Mouse (Mus musculus): ENCODE data around the gene Plcd3. TPM values are rescaled to one million over a fixed set of nuclear protein-coding genes. Genes with fewer than 3 reads are reported as not detected.

The Plcd3 gene
- total RNA-seq (2012; rRNA removed), result 24.3 and 27.4 TPM in 2 replicates
- 6.3 and 7.1 TPM in 2 replicates for total RNA-seq (2014; rRNA removed)
- 9.7 and 11.3 TPM in 2 replicates for polyA plus RNA-seq (2012; ENCODE audit: insufficient read length, low read depth)

DNA sequence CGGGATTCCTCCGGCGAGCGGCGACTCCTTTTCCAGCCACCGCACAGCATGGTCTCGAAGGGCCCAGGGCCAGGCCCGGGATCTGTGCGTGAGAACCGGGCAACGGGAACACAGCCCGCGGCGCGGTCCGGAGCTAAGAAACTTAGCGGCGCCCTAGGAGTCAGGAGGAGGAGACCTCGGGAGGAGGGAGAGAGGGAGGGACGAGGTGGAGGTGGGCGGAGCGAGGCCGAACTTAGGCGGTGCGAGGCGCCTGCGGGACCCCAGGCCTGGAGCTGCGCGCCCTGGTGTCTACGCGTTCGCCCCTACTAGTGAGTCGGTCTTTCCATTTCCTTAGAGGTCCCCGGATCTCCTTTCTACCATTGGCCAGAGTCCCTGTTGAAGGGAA, at the start of gene Plcd3, which contains the start of gene Acbd4:
TSS of gene Plcd3 (minus strand) at position 178 of the 385 bp plus-strand sequence.
TSS of gene Acbd4 (plus strand) at position 202 of the 385 bp plus-strand sequence.
- in situ Hi-C loops (cut with MboI; ENCODE audit: low pct_ligation_motif_present, low pct_unique_long_range_greater_than_20kb, low sequenced_read_pairs) (loop anchor here (5.0 kb wide), 2 partner anchors 56 to 226 kb away; no protein-coding TSS in a partner anchor), dilution Hi-C loops (cut with MboI; ENCODE audit: extremely low pct_ligation_motif_present, extremely low pct_unique_long_range_greater_than_20kb, low sequenced_read_pairs) (no loop called here)
- peaks cover 17 to 49% of the 10 kb centered on the region in 2 experiments for H3K36me3 ChIP-seq (replicated peaks in 1 of 2; ENCODE audit: control insufficient read depth in 1 of 2, insufficient read depth in 1 of 2, low read length in 1 of 2)
- H3K4me1 ChIP-seq (ENCODE audit: control insufficient read depth in 1 of 2, insufficient read depth in 2 of 2), result peaks cover 40 to 77% of the 10 kb centered on the region in 2 experiments
- peak; percentile 76 for DNase-seq (ENCODE audit: extremely low read depth)
- H3K4me3 ChIP-seq (replicated peaks in 1 of 3; ENCODE audit: low read depth in 2 of 3, low read length in 2 of 3, poor library complexity in 1 of 3), result peak within 1 kb of the TSS; percentile 61 to 91 (median 79)
- no peaks in the 10 kb centered on the region for H3K9me3 ChIP-seq (replicated peaks; ENCODE audit: low read length)
- H3K4me2 ChIP-seq (ENCODE audit: insufficient read depth, low read depth, poor library complexity, severe bottlenecking), result peak within 1 kb of the TSS; percentile 47
- peak within 1 kb of the TSS; percentile 82 for H3K9ac ChIP-seq (ENCODE audit: insufficient read depth, low read depth)
- TF ChIP-seq NELFE (IDR thresholded peaks at IDR 0.05; ENCODE audit: low read depth, low read length), result no peak; the same call in none of the 2 replicates
- TF ChIP-seq MEF2A (IDR thresholded peaks at IDR 0.05; ENCODE audit: borderline replicate concordance, low read depth, low read length), result no peak
- no peak for TF ChIP-seq HCFC1 (IDR thresholded peaks at IDR 0.05; ENCODE audit: low read depth, low read length)
- TF ChIP-seq MXI1 (IDR thresholded peaks at IDR 0.05; ENCODE audit: low read depth, low read length), result peak; percentile 34; the same call in 1 of the 2 replicates
- TF ChIP-seq POLR2A (IDR thresholded peaks at IDR 0.05; ENCODE audit: low read depth, low read length), result peak; percentile 82
- no peak for TF ChIP-seq TBP (conservative IDR thresholded peaks at IDR 0.05; ENCODE audit: low read depth, low read length)
- TF ChIP-seq CTCF (conservative IDR thresholded peaks at IDR 0.05 in 1 of 2, IDR thresholded peaks at IDR 0.05 in 1 of 2; ENCODE audit: low read depth in 2 of 2, low read length in 2 of 2), result peak in 1 of 2 experiments; percentile 2; a peak in 1 of 4 replicates
- peak; percentile 87 for TF ChIP-seq UBTF (IDR thresholded peaks at IDR 0.05; ENCODE audit: low read depth, low read length)
- peak within 1 kb of the TSS; percentile 51 for H3K27ac ChIP-seq (ENCODE audit: insufficient read depth, low read depth)
- peaks cover 6% of the 10 kb centered on the region for H3K27me3 ChIP-seq (replicated peaks)
- peaks cover 29% of the 10 kb centered on the region for H3K79me2 ChIP-seq (replicated peaks; ENCODE audit: control insufficient read depth, extremely low read depth, insufficient read depth, poor library complexity, severe bottlenecking)

DNA sequence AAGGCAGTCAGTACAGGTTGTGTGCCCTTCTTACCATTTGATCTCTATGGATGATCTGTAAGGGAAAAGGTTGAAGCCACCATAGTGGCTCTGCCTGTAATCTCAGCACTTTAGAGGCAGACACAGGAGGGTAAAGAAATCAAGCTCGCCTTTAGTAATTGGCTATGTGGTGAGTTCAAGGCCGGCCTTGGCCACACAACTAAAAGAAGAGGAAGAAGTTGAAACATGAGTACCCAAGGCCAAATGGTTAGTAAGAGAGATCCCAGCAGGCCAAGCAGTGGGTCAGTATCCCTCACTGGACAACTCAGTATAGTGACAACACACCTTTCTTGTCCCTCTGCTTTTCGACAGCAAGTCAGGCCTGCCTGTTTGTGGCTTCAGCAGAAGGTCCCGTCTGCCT, 48.3 kb upstream of the Plcd3 start:
- Histone ChIP-seq H3K4me1 (ENCODE audit: control insufficient read depth in 1 of 2, insufficient read depth in 2 of 2) (peaks cover 9 to 27% of the 10 kb centered on the region in 2 experiments), H3K79me2 (replicated peaks; ENCODE audit: control insufficient read depth, extremely low read depth, insufficient read depth, poor library complexity, severe bottlenecking) (no peaks in the 10 kb centered on the region), H3K9me3 (replicated peaks; ENCODE audit: low read length) (no peaks in the 10 kb centered on the region), H3K9ac (ENCODE audit: insufficient read depth, low read depth) (no peak overlapping the region), H3K4me3 (replicated peaks in 1 of 3; ENCODE audit: low read depth in 2 of 3, low read length in 2 of 3, poor library complexity in 1 of 3) (no peak overlapping the region), H3K27ac (ENCODE audit: insufficient read depth, low read depth) (no peak overlapping the region), H3K4me2 (ENCODE audit: insufficient read depth, low read depth, poor library complexity, severe bottlenecking) (no peak overlapping the region), H3K27me3 (replicated peaks) (no peaks in the 10 kb centered on the region), H3K36me3 (replicated peaks in 1 of 2; ENCODE audit: control insufficient read depth in 1 of 2, insufficient read depth in 1 of 2, low read length in 1 of 2) (no peaks in the 10 kb centered on the region)
- dilution Hi-C loops (cut with MboI; ENCODE audit: extremely low pct_ligation_motif_present, extremely low pct_unique_long_range_greater_than_20kb, low sequenced_read_pairs) (no loop called here), in situ Hi-C loops (cut with MboI; ENCODE audit: low pct_ligation_motif_present, low pct_unique_long_range_greater_than_20kb, low sequenced_read_pairs) (loop anchor here (25.0 kb wide), 1 partner anchor 413 kb away; no protein-coding TSS in a partner anchor)
- TF ChIP-seq MAFK (IDR thresholded peaks at IDR 0.05; ENCODE audit: insufficient replicate concordance, low read length) (no peak), BHLHE40 (IDR thresholded peaks at IDR 0.05; ENCODE audit: low read depth, low read length) (no peak), UBTF (IDR thresholded peaks at IDR 0.05; ENCODE audit: low read depth, low read length) (no peak)
- DNase-seq (ENCODE audit: extremely low read depth), result no peak

DNA sequence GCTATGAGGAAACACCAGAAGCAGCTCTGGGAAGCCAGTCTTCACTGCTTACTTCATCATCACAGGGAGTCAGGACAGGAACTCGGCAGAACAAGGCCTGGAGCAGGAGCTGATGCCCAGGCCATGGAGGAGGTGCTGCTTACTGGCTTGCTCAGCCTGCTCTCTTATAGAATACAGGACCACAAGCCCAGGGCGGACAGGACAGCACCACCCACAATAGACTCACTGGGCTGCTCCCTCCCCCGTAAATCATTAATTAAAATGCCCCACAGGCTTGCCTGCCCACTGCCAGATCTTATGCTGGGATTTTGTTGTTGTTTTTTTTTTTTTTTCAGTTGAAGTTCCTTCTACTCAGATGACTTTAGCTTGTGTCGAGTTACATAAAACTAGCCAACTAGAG, 46.3 kb upstream of the Plcd3 start:
- TF ChIP-seq MXI1 (IDR thresholded peaks at IDR 0.05; ENCODE audit: low read depth, low read length), result no peak
- TF ChIP-seq CHD2 (IDR thresholded peaks at IDR 0.05; ENCODE audit: low read length), result no peak
- TF ChIP-seq CHD1 (IDR thresholded peaks at IDR 0.05; ENCODE audit: low read depth, low read length), result no peak
- no peak for TF ChIP-seq NELFE (IDR thresholded peaks at IDR 0.05; ENCODE audit: low read depth, low read length)
- TF ChIP-seq PAX5 (IDR thresholded peaks at IDR 0.05; ENCODE audit: low read length), result no peak
- TF ChIP-seq BHLHE40 (IDR thresholded peaks at IDR 0.05; ENCODE audit: low read depth, low read length), result no peak
- TF ChIP-seq CTCF (conservative IDR thresholded peaks at IDR 0.05 in 1 of 2, IDR thresholded peaks at IDR 0.05 in 1 of 2; ENCODE audit: low read depth in 2 of 2, low read length in 2 of 2), result no peak
- no peak for TF ChIP-seq JUN (IDR thresholded peaks at IDR 0.05; ENCODE audit: insufficient read depth, low read depth, low read length)
- TF ChIP-seq USF1 (IDR thresholded peaks at IDR 0.05; ENCODE audit: low read depth, low read length), result no peak
- no peak for TF ChIP-seq MEF2A (IDR thresholded peaks at IDR 0.05; ENCODE audit: borderline replicate concordance, low read depth, low read length)
- no peak for TF ChIP-seq ELF1 (IDR thresholded peaks at IDR 0.05; ENCODE audit: low read depth, low read length)
- no peak for TF ChIP-seq MAFK (IDR thresholded peaks at IDR 0.05; ENCODE audit: insufficient replicate concordance, low read length)
- no peak for TF ChIP-seq USF2 (conservative IDR thresholded peaks at IDR 0.05; ENCODE audit: low read depth, low read length)
- TF ChIP-seq ZKSCAN1 (IDR thresholded peaks at IDR 0.05; ENCODE audit: borderline replicate concordance, low read depth, low read length), result no peak
- no peak for TF ChIP-seq POLR2A (IDR thresholded peaks at IDR 0.05; ENCODE audit: low read depth, low read length)
- TF ChIP-seq GABPA (IDR thresholded peaks at IDR 0.05; ENCODE audit: insufficient replicate concordance, low read depth, low read length), result no peak
- no peak for TF ChIP-seq RCOR1 (conservative IDR thresholded peaks at IDR 0.05; ENCODE audit: low read depth, low read length)
- no peak for TF ChIP-seq HCFC1 (IDR thresholded peaks at IDR 0.05; ENCODE audit: low read depth, low read length)
- Histone ChIP-seq H3K27me3 (replicated peaks) (no peaks in the 10 kb centered on the region), H3K79me2 (replicated peaks; ENCODE audit: control insufficient read depth, extremely low read depth, insufficient read depth, poor library complexity, severe bottlenecking) (no peaks in the 10 kb centered on the region), H3K36me3 (replicated peaks in 1 of 2; ENCODE audit: control insufficient read depth in 1 of 2, insufficient read depth in 1 of 2, low read length in 1 of 2) (no peaks in the 10 kb centered on the region), H3K4me3 (replicated peaks in 1 of 3; ENCODE audit: low read depth in 2 of 3, low read length in 2 of 3, poor library complexity in 1 of 3) (no peak overlapping the region), H3K9ac (ENCODE audit: insufficient read depth, low read depth) (no peak overlapping the region), H3K4me1 (ENCODE audit: control insufficient read depth in 1 of 2, insufficient read depth in 2 of 2) (peaks cover 19 to 43% of the 10 kb centered on the region in 2 experiments), H3K9me3 (replicated peaks; ENCODE audit: low read length) (no peaks in the 10 kb centered on the region), H3K4me2 (ENCODE audit: insufficient read depth, low read depth, poor library complexity, severe bottlenecking) (no peak overlapping the region), H3K27ac (ENCODE audit: insufficient read depth, low read depth) (no peak overlapping the region)
- in situ Hi-C loops (cut with MboI; ENCODE audit: low pct_ligation_motif_present, low pct_unique_long_range_greater_than_20kb, low sequenced_read_pairs), result no loop called here
- DNase-seq (ENCODE audit: extremely low read depth), result no peak
- dilution Hi-C loops (cut with MboI; ENCODE audit: extremely low pct_ligation_motif_present, extremely low pct_unique_long_range_greater_than_20kb, low sequenced_read_pairs), result no loop called here

Data from CH12.LX (cell line).